Comparison of ENCODE assay signal across 8 mouse cellular contexts in the genomic region with DNA sequence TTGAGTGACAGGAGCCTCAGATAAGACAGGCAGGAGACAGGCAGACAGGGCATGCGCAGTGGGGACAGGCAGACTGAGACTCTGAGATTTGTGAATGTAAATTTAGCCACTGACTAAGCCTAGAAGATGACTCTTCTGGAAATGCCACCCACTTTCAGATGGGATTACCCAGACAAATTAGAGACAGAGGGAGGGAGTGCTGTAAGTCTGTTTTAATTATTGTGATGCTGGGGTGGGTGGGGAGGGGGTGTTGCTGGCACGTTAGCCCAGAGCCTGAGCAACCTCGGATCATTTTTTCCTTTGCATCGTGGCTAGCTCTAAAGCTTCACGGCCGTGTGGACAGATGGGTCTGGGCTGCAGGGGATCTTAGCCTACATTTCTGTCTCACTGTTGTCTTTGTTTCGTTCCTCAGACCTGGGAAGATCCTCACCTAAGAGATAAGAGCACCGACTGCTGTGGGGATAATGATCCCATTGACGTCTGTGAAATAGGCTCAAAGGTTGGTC. TPM values are rescaled to one million over a fixed set of nuclear protein-coding genes. Genes with fewer than 3 reads are reported as not detected.
DNase-seq lines count a peak whose midpoint lies in the region; ATAC-seq and TF ChIP-seq lines count a peak whose summit lies in the region.

No protein-coding gene starts in this region.

- 0 out of 2 replicates have a peak, but pooled peaks have one; percentile 15 for ATAC-seq in forebrain, embryonic 12.5 days (ENCODE audit: low FRiP score)
- 0 out of 2 replicates have a peak, but pooled peaks have one; percentile 1 for ATAC-seq in limb, embryonic 14.5 days (ENCODE audit: low FRiP score, low read depth)

- no peak overlapping the region for H3K4me2 ChIP-seq in forebrain, embryonic 12.5 days
- H3K4me2 ChIP-seq in limb, embryonic 14.5 days (replicated peaks; ENCODE audit: low read depth, low read length, severe bottlenecking) = no peak overlapping the region

- H3K9me3 ChIP-seq in forebrain, embryonic 12.5 days = no peaks in the 10 kb centered on the region
- no peaks in the 10 kb centered on the region for H3K9me3 ChIP-seq in limb, embryonic 14.5 days (ENCODE audit: control insufficient read depth, low read length)

- no peak for TF ChIP-seq POLR2A in limb, embryonic 14.5 days (IDR thresholded peaks at IDR 0.05; ENCODE audit: borderline replicate concordance, extremely low read depth, insufficient read depth, insufficient read length)

- no peak overlapping the region for H3K9ac ChIP-seq in forebrain, embryonic 12.5 days
- no peak overlapping the region for H3K9ac ChIP-seq in limb, embryonic 14.5 days (ENCODE audit: low read depth, low read length, severe bottlenecking)

- whole genome bisulfite sequencing in forebrain, embryonic 12.5 days = 71% methylated on average over 9 of the region's 9 CpGs
- WGBS in limb, embryonic 14.5 days = 66% methylated on average over 9 of the region's 9 CpGs

- H3K4me1 ChIP-seq in forebrain, embryonic 12.5 days = peaks cover 6% of the 10 kb centered on the region
- no peaks in the 10 kb centered on the region for H3K4me1 ChIP-seq in limb, embryonic 14.5 days (ENCODE audit: control insufficient read depth, insufficient read depth, low read length)

- no peaks in the 10 kb centered on the region for H3K27me3 ChIP-seq in forebrain, embryonic 12.5 days
- no peaks in the 10 kb centered on the region for H3K27me3 ChIP-seq in limb, embryonic 14.5 days (ENCODE audit: control insufficient read depth, insufficient read depth, low read length)

- no peak overlapping the region for H3K4me3 ChIP-seq in forebrain, embryonic 12.5 days (replicated peaks)
- no peak overlapping the region for H3K4me3 ChIP-seq in limb, embryonic 14.5 days (replicated peaks; ENCODE audit: low read length)

- no peak overlapping the region for H3K27ac ChIP-seq in forebrain, embryonic 12.5 days
- no peak overlapping the region for H3K27ac ChIP-seq in limb, embryonic 14.5 days (replicated peaks; ENCODE audit: low read depth, low read length)

- peak; percentile 30 for DNase-seq in gastrocnemius, adult 18-20 months (ENCODE audit: low spot score)
- DNase-seq in gastrocnemius, postnatal 4 days (ENCODE audit: low spot score in 2 of 2) = no peak
- DNase-seq in heart, postnatal 4 days = peak; percentile 61
- DNase-seq in limb, embryonic 14.5 days (ENCODE audit: low spot score) = no peak
- no peak for DNase-seq in ovary, postnatal 36 days (ENCODE audit: low spot score)
- no peak for DNase-seq in adipocyte (ENCODE audit: low spot score)
- DNase-seq in adrenal gland, adult (ENCODE audit: inconsistent age in 2 of 2, low spot score in 1 of 2) = no peak

- H3K36me3 ChIP-seq in forebrain, embryonic 12.5 days (replicated peaks) = peaks cover 14% of the 10 kb centered on the region
- peaks cover 4% of the 10 kb centered on the region; the same call in 1 of the 2 replicates for H3K36me3 ChIP-seq in limb, embryonic 14.5 days (ENCODE audit: control insufficient read depth, insufficient read depth, low read length)

RNA-seq across cellular contexts. Expression of a gene that starts 29.0 kb away (rescaled TPM):
- total RNA-seq in gastrocnemius, adult 18-20 months (2021) = 10 to 100 TPM; 51.3 to 55.5 TPM
- 10 to 100 TPM; 48.4 to 56.0 TPM for total RNA-seq in gastrocnemius, postnatal 4 days (2021)
- 76.3 and 80.2 TPM in 2 replicates for polyA plus RNA-seq in forebrain, embryonic 12.5 days (2016; fragmentation: Nextera tagmentation; extraction: Ambion mirVana)
- total RNA-seq in heart, postnatal 4 days (2021) = 10 to 100 TPM; 83.7 to 92.5 TPM
- 30.8 and 41.2 TPM in 2 replicates for polyA plus RNA-seq in limb, embryonic 14.5 days (2012; rRNA removed)
- polyA plus RNA-seq in limb, embryonic 14.5 days (2014; fragmentation: Nextera tagmentation; extraction: Ambion mirVana) = 79.9 and 84.6 TPM in 2 replicates

Comparison
In these comparisons a context has a peak if more than half of its experiments do, and no peak if none do; other contexts are left out.
1. DNase-seq: peak in gastrocnemius, adult 18-20 months (single experiment) and heart, postnatal 4 days (single experiment); none in gastrocnemius, postnatal 4 days (0 of 2), limb, embryonic 14.5 days (single experiment), ovary, postnatal 36 days (single experiment), adipocyte (single experiment) and adrenal gland, adult (0 of 2).